ENCODE assay signal across 15 mouse cellular contexts in the genomic region with DNA sequence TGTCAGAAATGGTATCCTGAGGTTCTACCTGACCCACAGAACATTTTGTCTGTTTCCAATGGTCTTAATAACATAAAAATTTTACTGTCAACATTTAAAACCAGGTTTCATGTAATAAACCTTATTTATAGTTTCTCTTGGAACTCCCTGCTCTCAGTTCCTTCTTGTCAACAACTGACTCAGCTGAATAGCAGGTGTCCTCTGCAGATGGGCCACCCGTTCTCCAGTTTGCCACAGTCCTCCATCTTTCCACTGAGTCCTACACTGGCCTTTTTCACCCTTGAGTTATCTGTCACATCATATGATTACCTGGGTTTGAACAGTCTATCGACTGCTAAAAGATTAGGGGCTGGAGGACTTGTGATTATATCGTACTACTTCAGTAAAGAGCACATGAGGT.
"Had no signal": no experiment of that assay in that cellular context is flagged by ENCODE, and none has a peak within 500 bp of the region (broad histone marks: within the 10 kb centered on the region; RNA-seq: fewer than 3 reads in every experiment).

No protein-coding gene starts in this region.

- H3K27me3 ChIP-seq: neural tube, embryonic 13.5 days; neural tube, embryonic 15.5 days; stomach, embryonic 15.5 days had no signal

- DNase-seq: retina, postnatal 1 day; right cerebral cortex, adult 18-20 months; right cerebral cortex, postnatal 14 days; right cerebral cortex, postnatal 25 days; right cerebral cortex, postnatal 4 days; spleen, adult 18-20 months; thymus, adult 18-20 months; thymus, adult 2 months; thymus, postnatal 14 days; thymus, postnatal 25 days; thymus, postnatal 36 days; thymus, postnatal 4 days had no signal

- H3K4me3 ChIP-seq: neural tube, embryonic 13.5 days; neural tube, embryonic 15.5 days; stomach, embryonic 15.5 days had no signal

- H3K4me2 ChIP-seq: neural tube, embryonic 13.5 days; neural tube, embryonic 15.5 days; stomach, embryonic 15.5 days had no signal

- H3K36me3 ChIP-seq: neural tube, embryonic 13.5 days; neural tube, embryonic 15.5 days; stomach, embryonic 15.5 days had no signal
